Mouse (Mus musculus) subcutaneous adipose tissue, adult 2 months (tissue): Measurements from ENCODE around the gene Ryr1. TPM values are rescaled to one million over a fixed set of nuclear protein-coding genes. Genes with fewer than 3 reads are reported as not detected.

Experiments
- polyA plus RNA-seq: library from polyadenylated mRNA; depleted of rRNA; stranded (reverse); fragments of >200 nt; gene quantifications from 2 replicates; pipeline ENCODE4 v1.2.3, GENCODE M21; 2012; ENCODE audit warnings: low replicate concordance; rRNA removed

Ryr1 gene
- polyA plus RNA-seq: 0.09 and 0.18 TPM in 2 replicates

DNA sequence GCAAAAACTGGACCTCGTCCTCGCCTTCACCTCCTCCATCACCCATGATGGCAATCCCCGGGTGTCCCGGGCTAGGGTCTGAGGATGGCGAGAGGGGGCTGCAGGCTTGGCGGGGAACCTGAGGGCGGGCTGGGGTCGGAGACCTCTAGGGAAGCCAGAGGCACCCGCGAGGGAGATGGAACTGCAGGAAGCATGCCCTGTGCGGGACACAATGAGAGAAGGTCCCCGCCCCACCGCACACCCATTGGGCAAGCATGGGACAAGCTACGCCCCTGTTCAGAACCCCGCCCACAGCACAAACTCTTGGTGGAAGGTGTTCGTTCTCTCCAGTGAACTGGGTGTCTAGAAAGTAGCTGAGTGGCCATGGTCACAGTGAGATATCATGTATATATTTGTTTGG lies at the start of gene Ryr1:
Ryr1 (minus strand) TSS at position 210 of the 400 bp plus-strand sequence.

DNA sequence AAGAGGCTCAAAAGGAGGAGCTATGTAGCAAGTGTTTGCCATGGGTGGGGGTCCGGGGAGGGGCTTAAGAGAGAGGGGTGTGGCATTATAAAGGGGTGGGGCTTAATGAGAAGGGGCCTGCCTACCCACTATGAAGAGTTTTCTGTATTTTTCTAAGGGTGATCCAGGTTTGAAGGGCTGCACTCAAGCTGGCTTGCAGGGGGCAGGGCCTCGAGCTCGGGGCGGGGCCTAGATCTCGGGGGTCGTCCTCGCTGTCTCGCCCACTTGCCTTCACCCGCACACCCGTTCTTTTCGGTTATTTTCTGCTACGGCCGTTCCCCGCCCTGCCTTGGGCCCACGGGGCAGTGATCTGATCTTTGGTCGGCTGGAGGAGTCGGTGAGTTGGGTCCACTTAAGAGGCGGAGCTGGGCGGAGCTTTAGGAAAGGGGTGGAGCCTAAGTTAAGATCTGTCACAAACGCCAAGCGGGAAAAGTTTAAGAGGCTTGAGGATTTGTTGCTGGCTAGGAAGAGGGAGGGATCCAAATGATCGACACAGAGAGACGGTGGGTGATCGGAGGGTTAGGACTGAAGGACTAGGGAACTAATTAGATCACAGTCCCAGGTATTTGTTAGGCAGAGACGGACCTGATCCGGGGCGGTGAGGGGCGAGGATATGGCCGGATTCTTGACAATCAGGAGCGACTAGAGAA lies 45.2 kb upstream of the Ryr1 start, which contains the start of the genes Ggn and Spred3:
Ggn (plus strand) TSS at position 145 of the 689 bp plus-strand sequence.
Spred3 (minus strand) TSS at position 346 of the 689 bp plus-strand sequence.

DNA sequence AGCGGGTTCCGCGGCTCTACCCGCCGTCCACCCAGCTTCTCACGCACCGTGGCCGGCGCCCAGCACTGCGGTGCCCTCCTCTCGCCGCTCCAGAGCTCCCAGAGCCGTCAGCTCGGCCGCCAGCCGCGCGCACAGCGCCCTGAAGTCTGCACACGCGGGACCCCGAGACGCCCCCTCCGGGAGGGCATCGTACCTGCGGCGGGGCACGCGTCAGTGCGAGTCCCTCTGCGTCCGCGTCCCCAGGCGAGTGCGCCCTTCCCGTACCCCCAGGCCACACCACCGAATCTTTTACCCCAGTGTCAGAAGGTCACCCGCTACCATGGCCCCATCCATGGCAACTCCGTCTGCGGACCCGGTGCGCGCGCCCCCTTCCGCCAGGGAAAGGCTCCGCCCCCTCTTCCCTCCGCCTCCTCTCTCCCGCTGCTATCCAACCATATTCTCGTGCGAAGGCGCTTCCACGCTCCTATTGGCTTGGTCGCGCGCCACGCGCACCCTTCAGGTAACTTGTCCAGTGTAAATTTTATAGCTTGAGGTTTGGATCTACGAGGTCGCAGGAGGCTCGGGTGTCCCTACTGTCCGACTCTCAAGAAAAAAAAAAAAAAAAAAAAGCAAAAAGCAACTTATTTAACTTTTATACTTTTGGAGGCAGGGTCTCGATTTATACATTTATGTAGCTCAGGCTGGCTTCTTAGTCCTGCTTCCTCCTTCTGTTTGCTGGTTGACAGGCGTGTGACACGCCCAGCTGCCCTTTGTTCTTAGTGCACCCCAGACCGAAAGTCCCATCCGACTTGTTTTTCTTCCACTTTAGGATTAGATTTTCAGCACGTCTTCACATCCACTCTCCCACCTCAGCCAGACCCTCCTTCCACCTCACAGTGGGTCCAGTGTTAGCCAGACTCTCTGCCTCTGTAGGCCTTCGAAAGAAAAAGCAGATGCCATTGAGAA lies 31.1 kb upstream of the Ryr1 start, which contains the start of gene Fam98c:
Fam98c (minus strand) TSS at position 397 of the 945 bp plus-strand sequence.

DNA sequence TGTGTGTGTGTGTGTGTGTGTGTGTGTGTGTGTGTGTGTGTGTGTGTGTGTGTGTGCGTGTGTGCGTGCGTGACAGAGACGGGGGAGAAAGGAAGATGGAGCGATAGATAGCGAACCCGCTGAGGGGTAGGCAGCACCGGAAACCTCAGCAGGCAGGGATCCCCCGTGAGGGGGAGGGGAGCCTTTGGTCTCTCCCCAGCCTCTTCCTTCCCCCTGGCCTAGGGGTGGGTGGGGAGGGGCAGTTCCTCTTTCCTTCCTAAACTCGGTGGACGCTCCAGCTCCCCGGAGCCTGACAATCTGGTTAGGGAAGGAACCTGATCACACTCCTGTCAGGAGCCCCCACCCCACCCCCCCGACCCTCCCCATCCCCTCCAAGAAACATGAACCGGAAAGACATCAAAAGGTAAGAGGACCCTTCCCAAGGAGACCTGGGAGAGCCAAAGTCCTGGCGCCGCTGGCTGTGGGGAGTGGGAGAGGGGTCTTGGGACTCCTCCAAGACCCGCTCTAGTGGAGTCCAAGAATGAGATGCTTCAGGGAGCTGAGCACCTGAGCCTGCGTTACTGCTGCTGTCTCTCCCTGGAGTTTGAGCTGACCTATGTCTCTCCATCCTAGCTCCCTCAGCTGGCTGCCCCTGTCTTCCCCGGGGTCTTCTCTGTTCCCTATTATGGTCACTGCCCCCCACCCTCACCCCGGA lies 9.9 kb upstream of the Ryr1 start, which contains the start of gene Rasgrp4:
Rasgrp4 (plus strand) TSS at position 159 of the 694 bp plus-strand sequence.

DNA sequence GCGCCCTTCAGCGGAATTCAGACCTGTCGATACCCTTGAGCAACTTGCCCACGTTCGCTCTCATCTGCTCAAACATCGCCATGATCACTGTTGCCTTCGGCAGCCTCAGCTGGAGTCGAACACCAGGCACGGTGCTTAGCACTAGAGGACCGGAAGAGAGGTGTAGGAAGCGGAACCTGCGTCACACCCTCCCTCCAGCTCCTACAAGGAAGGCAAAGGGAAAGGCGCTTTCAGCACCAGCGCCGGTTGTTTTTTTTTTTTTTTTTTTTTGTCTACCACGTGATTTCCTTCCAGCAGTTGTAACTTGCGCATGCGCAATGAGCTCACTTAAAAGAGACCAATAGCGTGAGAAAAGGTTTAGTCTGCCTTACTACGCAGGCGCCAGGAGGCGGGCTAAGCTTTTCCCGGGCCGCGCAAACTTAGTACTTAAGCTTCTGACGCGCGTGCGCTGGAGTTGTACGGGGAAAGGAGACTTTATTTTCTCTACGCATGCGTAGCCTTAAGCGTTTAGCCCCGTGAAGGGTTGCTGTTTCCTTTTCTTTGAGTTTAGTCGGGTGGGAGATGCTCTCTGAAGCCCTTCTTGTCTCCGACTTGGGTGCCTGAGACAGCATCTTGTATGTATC lies 143.2 kb downstream of the Ryr1 start, which contains the start of the genes Eif3k and Map4k1:
Eif3k (minus strand) TSS at position 214 of the 623 bp plus-strand sequence.
Map4k1 (plus strand) TSS at position 400 of the 623 bp plus-strand sequence.

DNA sequence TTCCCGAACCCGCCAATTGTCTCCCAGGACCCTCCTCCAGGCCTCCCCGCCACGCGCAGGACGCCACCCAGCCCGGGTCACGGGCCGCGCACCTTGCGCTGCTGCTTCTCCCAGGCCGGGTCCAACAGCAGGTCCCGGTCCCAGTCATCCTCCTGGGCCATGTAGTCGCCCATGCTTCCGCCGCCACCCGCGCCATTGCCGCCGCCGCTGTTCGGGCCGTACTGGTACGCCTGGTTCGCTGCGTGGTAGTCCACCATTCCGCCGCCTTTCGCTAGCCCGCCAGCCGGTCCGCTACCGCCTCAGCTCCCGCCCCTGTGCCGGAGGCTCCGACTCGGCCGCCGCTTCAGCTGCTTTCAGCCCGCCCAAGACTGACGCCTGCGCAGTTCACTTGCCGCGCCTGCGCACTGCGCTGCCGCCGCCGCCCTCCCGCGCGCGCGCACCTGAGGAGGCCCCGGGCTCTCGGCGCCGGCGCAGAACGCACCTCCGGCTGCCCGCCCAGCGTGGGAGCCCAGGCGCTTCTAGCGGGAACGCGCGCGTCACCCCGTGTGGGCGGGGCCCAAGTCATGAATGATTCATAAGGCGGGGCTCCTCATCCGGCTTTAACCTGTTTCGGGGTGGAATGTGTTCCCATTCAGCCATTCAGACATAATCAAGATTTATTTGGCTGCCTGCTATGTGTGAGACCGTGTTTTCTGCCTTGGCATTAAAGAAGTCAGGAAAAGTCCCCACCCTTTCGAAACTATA lies 162.9 kb downstream of the Ryr1 start, which contains the start of gene Actn4:
Actn4 (minus strand) TSS at position 414 of the 744 bp plus-strand sequence.

Other genes with a start within 250 kb of the Ryr1 start
- 0.85 and 2.6 TPM in 2 replicates for gene Capn12, start 243.8 kb downstream of the Ryr1 start, polyA plus RNA-seq
- gene Actn4, start 162.8 kb downstream of the Ryr1 start, polyA plus RNA-seq: 420 and 464 TPM in 2 replicates
- gene Eif3k, start 143.3 kb downstream of the Ryr1 start, polyA plus RNA-seq: 291 and 376 TPM in 2 replicates
- gene Map4k1, start 143.1 kb downstream of the Ryr1 start, polyA plus RNA-seq: 8.4 and 8.8 TPM in 2 replicates
- gene Rasgrp4, start 9.7 kb upstream of the Ryr1 start, polyA plus RNA-seq: 16.5 and 16.6 TPM in 2 replicates
- gene Fam98c, start 31.1 kb upstream of the Ryr1 start, polyA plus RNA-seq: 29.2 and 29.6 TPM in 2 replicates
- 1.5 and 1.6 TPM in 2 replicates for gene Ggn, start 45.0 kb upstream of the Ryr1 start, polyA plus RNA-seq
- 8.0 and 13.0 TPM in 2 replicates for gene Spred3, start 45.2 kb upstream of the Ryr1 start, polyA plus RNA-seq
- gene Psmd8, start 55.5 kb upstream of the Ryr1 start, polyA plus RNA-seq: 263 TPM in 2 replicates
- 5.4 and 7.0 TPM in 2 replicates for gene Catsperg1, start 88.9 kb upstream of the Ryr1 start, polyA plus RNA-seq
- 14.0 and 21.7 TPM in 2 replicates for gene Kcnk6, start 107.3 kb upstream of the Ryr1 start, polyA plus RNA-seq
- 136 and 142 TPM in 2 replicates for gene Yif1b, start 113.2 kb upstream of the Ryr1 start, polyA plus RNA-seq
- gene 2200002D01Rik, start 123.3 kb upstream of the Ryr1 start, polyA plus RNA-seq: 2.1 and 4.1 TPM in 2 replicates
- gene Spint2, start 156.7 kb upstream of the Ryr1 start, polyA plus RNA-seq: 25.7 and 182 TPM in 2 replicates
- gene Ppp1r14a, start 164.1 kb upstream of the Ryr1 start, polyA plus RNA-seq: 20.1 and 193 TPM in 2 replicates
- gene Dpf1, start 178.8 kb upstream of the Ryr1 start, polyA plus RNA-seq: 1.1 and 2.4 TPM in 2 replicates